Mouse (Mus musculus) megakaryocyte, embryonic 14.5 days (primary cell): ENCODE results near the gene Sh2d6.

Experiments
- FLI1 ChIP-seq: IDR thresholded peaks from 2 replicates; pipeline ENCODE4 v1.6.1; 2012; ENCODE audit warnings: low read length, inconsistent platforms, mixed read lengths
- GATA1 ChIP-seq: IDR thresholded peaks from 3 replicates; pipeline ENCODE4 v1.6.1; 2012; ENCODE audit warnings: mixed read lengths, low read length, inconsistent platforms, borderline replicate concordance

- TF ChIP-seq GATA1 (no peak), FLI1 (no peak)
These were observed 28.5 kb upstream of the Sh2d6 start for GRCm38 (mm10) chr6:72550025-72550424.
